8 mouse cellular contexts compared by ENCODE assay signal in genomic region chr9:20544070-20544821, GRCm38 (mm10). TPM values are rescaled to one million over a fixed set of nuclear protein-coding genes. Genes with fewer than 3 reads are reported as not detected.
DNase-seq lines count a peak whose midpoint lies in the region; ATAC-seq lines count a peak whose summit lies in the region.

No protein-coding gene starts in this region.

- peak overlapping the region; percentile 40; the same call in 1 of the 2 replicates for H3K9ac ChIP-seq in forebrain, embryonic 15.5 days (replicated peaks)
- peak overlapping the region; percentile 59 for H3K9ac ChIP-seq in liver, embryonic 13.5 days

- WGBS in forebrain, embryonic 15.5 days, result 2% methylated on average over 43 of the region's 43 CpGs
- 5% methylated on average over 43 of the region's 43 CpGs for WGBS in liver, embryonic 13.5 days (ENCODE audit: insufficient replicate concordance)

- peak; percentile 76 to 77 for DNase-seq in B cell, adult 2 months
- DNase-seq in heart, postnatal 10 days, result peak; percentile 86 to 89
- DNase-seq in kidney, postnatal 36 days, result peak; percentile 81 to 90
- DNase-seq in liver, embryonic 13.5 days, result peak; percentile 70
- DNase-seq in natural killer cell, adult 2 months (ENCODE audit: low spot score in 2 of 2), result peak; percentile 66 to 76
- DNase-seq in splenic B cell, adult 2 months (ENCODE audit: low read depth, low spot score), result peak; percentile 77

- no peaks in the 10 kb centered on the region for H3K9me3 ChIP-seq in forebrain, embryonic 15.5 days
- H3K9me3 ChIP-seq in liver, embryonic 13.5 days (replicated peaks), result no peaks in the 10 kb centered on the region

- H3K27ac ChIP-seq in forebrain, embryonic 15.5 days (replicated peaks), result peak overlapping the region; percentile 74
- H3K27ac ChIP-seq in liver, embryonic 13.5 days, result peak overlapping the region; percentile 66

- H3K4me1 ChIP-seq in forebrain, embryonic 15.5 days, result peaks cover 8% of the 10 kb centered on the region
- H3K4me1 ChIP-seq in liver, embryonic 13.5 days (replicated peaks), result peaks cover 20% of the 10 kb centered on the region

- no peaks in the 10 kb centered on the region for H3K36me3 ChIP-seq in forebrain, embryonic 15.5 days
- H3K36me3 ChIP-seq in liver, embryonic 13.5 days, result no peaks in the 10 kb centered on the region
- no peaks in the 10 kb centered on the region for H3K36me3 ChIP-seq in splenic B cell, adult 2 months (ENCODE audit: control insufficient read depth, insufficient read depth, low read length, poor library complexity, severe bottlenecking)

- ATAC-seq in cerebellum, adult (ENCODE audit: insufficient number of reproducible peaks, low FRiP score, low TSS enrichment), result peak; percentile 78
- peak; percentile 97 for ATAC-seq in forebrain, embryonic 15.5 days (replicated peaks)
- peak; percentile 88 for ATAC-seq in liver, embryonic 13.5 days (ENCODE audit: low read depth)

- H3K4me3 ChIP-seq in forebrain, embryonic 15.5 days, result peak overlapping the region; percentile 40
- peak overlapping the region; percentile 58 for H3K4me3 ChIP-seq in liver, embryonic 13.5 days (replicated peaks)

- intact Hi-C loops in heart, postnatal 10 days (cut with DNase I), result loop anchor here (2.0 kb wide), 2 partner anchors 37 to 51 kb away; partner anchors contain the start of genes Zfp426 and Zfp846

- H3K27me3 ChIP-seq in forebrain, embryonic 15.5 days, result 0 out of 2 replicates have a peak, but pooled peaks cover 6% of the 10 kb centered on the region
- no peaks in the 10 kb centered on the region for H3K27me3 ChIP-seq in liver, embryonic 13.5 days
- H3K27me3 ChIP-seq in splenic B cell, adult 2 months (ENCODE audit: control insufficient read depth, insufficient read depth, low read length, poor library complexity, severe bottlenecking), result no peaks in the 10 kb centered on the region

- H3K4me2 ChIP-seq in forebrain, embryonic 15.5 days (replicated peaks), result peak overlapping the region; percentile 50
- H3K4me2 ChIP-seq in liver, embryonic 13.5 days, result peak overlapping the region; percentile 83

RNA-seq across cellular contexts. Expression of gene Zfp266, which starts 23.0 kb away (rescaled TPM):
- 160 and 167 TPM in 2 replicates for polyA plus RNA-seq in forebrain, embryonic 15.5 days (2015; fragmentation: Nextera tagmentation; extraction: Ambion mirVana)
- total RNA-seq in heart, postnatal 10 days (2021), result 10 to 100 TPM; 40.1 to 48.1 TPM
- 16.0 and 17.7 TPM in 2 replicates for polyA plus RNA-seq in liver, embryonic 13.5 days (2015; fragmentation: Nextera tagmentation; extraction: Ambion mirVana)

RNA-seq across cellular contexts. Expression of gene Zfp846, which starts 36.8 kb away (rescaled TPM):
- 46.7 and 47.4 TPM in 2 replicates for polyA plus RNA-seq in forebrain, embryonic 15.5 days (2015; fragmentation: Nextera tagmentation; extraction: Ambion mirVana)
- 10 to 100 TPM in 1 of 2 experiments, 1 to 10 TPM in 1; 9.5 to 12.1 TPM for total RNA-seq in heart, postnatal 10 days (2021)
- 2.3 and 3.0 TPM in 2 replicates for polyA plus RNA-seq in liver, embryonic 13.5 days (2015; fragmentation: Nextera tagmentation; extraction: Ambion mirVana)

RNA-seq across cellular contexts. Expression of gene Zfp426, which starts 51.7 kb away (rescaled TPM):
- polyA plus RNA-seq in forebrain, embryonic 15.5 days (2015; fragmentation: Nextera tagmentation; extraction: Ambion mirVana), result 30.7 and 34.0 TPM in 2 replicates
- 10 to 100 TPM; 11.6 to 11.8 TPM for total RNA-seq in heart, postnatal 10 days (2021)
- polyA plus RNA-seq in liver, embryonic 13.5 days (2015; fragmentation: Nextera tagmentation; extraction: Ambion mirVana), result 6.7 and 7.9 TPM in 2 replicates

Comparison
In these comparisons a context has a peak if more than half of its experiments do, and no peak if none do; other contexts are left out.
1. Peak in every context shown above with its lines: DNase-seq, ATAC-seq, H3K4me3 ChIP-seq and H3K27ac ChIP-seq.
2. RNA of gene Zfp846, which starts 36.8 kb away (polyA plus RNA-seq): 46.7 to 47.4 TPM in forebrain, embryonic 15.5 days; 2.3 to 3.0 TPM in liver, embryonic 13.5 days; every median in the first group is over 10 times any median in the second.